Mouse (Mus musculus): ENCODE data around the gene Zfp27.

DNA sequence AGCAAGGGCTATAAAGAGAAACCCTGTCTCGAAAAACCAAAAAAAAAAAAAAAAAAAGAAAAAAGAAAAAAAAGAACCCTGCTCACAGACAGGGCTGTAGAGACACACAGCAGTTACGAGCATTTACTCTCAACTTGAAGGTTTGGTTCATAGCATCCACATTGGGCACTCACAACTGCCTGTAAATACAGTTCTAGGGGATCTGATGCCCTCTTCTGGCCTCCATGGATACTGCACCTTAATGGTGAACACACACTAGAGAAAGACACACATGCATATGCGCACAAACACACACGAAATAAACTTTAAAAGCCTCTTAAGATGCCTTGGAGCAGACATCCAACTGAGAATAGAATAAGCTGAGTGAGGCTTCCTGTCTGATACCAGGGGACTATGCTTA lies 8.0 kb downstream of the Zfp27 start:
- TF ChIP-seq POLR2A (IDR thresholded peaks at IDR 0.05; ENCODE audit: borderline replicate concordance, insufficient read depth, low read length) (no peak), CTCF (IDR thresholded peaks at IDR 0.05; ENCODE audit: borderline replicate concordance, insufficient read depth, low read depth, low read length) (no peak)

Measured in cerebellum, adult 2 months (tissue).